Mouse (Mus musculus): ENCODE data around the gene Ppp1r36. TPM values are rescaled to one million over a fixed set of nuclear protein-coding genes. Genes with fewer than 3 reads are reported as not detected.

Gene Ppp1r36
- total RNA-seq, 2 experiments from 2014 or later = not detected

DNA sequence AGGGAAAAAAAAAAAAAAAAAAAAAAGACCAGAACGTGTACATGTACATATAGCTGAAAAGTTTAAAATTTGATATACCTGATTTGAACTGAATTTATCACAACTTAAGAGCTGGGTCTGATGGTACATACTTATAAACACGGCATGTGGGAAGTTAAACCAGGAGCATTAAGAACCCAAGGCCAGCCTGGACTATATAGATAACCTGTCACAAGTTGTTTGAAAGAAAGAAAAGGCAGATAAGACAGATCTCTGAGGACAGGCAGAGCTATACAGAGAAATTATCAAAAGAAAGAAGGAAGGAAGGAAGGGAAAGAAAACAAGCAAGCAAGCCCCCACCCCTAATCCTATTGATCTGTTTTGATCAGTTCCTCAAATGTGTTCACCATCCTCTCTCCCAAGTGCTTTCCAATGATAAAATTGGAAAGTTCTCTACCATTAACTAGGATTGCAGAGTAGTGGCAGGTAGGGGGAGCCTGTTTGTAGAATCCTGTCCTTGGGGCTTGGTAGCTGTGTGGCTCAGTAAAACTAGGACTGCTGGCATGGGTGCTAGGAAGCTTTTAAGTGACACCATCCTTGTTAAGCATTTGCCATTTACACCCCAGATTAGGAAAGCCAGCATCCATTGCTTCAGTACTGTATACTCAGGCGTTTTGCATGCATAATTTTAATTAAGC lies 25.6 kb upstream of the Ppp1r36 start:
- peak; percentile 71; the same call in 1 of the 2 replicates for ATAC-seq (replicated peaks; ENCODE audit: low FRiP score, poor library complexity, severe bottlenecking)

DNA sequence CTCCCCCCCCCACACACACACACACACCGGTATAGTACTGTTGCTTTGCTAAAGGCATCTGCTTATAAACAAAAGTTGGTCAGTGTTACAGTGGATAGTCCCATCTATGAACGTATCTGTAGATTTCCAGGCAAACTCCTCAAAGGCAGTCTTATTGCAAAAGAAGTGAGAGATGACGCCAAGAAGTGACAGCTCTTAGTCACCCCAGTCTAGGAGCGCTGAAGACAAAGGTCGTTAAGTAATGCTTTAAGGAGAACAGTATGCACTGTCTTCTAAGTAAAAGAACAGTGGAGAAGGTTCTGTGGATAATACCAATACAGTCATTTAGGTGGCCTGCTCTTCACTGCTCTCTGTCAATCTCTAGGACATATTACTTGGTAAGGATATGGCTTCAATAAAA lies 24.4 kb upstream of the Ppp1r36 start:
- no peak for ATAC-seq (replicated peaks; ENCODE audit: low FRiP score, poor library complexity, severe bottlenecking)

DNA sequence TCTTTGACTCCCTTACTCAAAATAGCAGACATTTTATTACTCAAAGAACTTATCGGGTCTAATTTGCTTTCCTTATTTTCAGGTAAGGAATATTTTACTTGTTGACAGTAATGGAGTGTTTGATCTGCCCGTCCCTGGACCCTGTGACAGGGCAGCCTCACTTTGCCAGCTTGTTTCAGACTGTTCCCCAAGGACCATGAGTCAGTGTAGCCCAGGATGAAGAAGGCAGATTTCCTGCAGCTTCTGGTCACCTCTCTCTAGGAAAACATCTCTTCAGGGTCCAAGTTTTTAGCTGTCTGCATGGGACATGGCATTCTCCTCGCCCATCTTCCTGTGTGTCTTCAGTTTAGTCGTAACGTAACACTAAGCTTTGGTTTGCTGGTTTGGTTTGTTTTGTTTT lies 20.1 kb upstream of the Ppp1r36 start:
- no peak for ATAC-seq (replicated peaks; ENCODE audit: low FRiP score, poor library complexity, severe bottlenecking)

DNA sequence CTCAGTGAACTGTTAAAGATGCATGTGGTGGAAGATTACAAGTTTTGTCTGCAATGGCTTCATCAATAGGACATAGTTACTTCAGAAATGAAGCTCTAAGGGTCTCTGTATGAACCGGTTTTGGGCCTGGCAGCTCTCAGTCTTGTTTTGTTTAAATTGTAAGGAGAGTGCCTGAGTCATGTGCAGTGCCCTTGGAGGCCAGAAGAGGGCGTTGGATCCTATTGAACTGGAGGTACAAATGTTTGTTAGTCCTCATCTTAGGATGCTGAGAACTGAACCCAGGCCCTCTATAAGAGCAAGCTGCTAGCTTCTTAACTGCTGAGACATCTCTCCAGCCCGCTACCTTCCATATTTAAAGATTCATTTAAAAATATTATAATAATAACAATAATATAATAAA lies 15.7 kb upstream of the Ppp1r36 start:
- no peak for ATAC-seq (replicated peaks; ENCODE audit: low FRiP score, poor library complexity, severe bottlenecking)

DNA sequence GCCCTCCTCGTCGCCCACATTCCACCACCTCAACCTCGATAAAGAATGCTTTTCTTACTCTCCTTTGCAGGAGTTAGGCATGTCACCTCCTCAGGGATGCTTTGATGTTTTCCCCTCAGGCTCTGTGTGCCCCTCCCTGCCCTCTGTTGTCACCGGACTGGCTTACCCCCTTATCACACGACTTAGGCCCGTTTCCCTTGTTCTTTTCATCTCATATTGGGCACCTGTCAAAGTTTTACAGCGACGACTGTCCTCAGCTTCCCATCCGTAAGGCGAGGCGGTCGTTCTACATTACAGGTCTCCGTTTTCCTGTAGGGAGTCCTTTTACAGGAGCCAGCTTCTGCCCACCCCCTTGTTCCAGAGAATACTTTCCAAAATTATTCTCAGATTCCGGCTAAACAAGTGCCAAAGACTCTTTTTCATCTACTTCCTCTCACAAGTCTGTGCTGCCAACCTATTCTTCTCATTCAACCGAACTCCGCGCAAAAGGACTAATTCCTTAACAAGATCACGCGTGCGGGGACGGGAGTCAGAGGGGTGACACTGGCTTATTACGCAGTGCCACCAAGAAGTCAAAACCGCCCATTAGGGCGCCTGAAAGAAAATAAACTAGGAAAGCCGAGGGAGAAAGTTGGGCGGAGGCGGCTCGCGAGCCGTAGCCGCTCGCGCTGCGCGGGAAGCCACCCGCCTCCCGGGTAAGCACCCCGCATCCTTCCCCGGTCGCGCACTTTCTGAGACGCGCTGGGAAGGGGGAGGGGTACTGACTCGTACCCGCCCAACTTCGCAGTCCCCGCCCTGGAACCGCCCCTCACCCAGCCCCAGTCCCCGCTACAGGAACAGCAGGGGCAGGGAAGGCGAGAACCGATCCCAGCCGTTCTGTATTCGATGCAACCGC lies 14.1 kb upstream of the Ppp1r36 start:
- peak; percentile 71 for ATAC-seq (replicated peaks; ENCODE audit: low FRiP score, poor library complexity, severe bottlenecking)

DNA sequence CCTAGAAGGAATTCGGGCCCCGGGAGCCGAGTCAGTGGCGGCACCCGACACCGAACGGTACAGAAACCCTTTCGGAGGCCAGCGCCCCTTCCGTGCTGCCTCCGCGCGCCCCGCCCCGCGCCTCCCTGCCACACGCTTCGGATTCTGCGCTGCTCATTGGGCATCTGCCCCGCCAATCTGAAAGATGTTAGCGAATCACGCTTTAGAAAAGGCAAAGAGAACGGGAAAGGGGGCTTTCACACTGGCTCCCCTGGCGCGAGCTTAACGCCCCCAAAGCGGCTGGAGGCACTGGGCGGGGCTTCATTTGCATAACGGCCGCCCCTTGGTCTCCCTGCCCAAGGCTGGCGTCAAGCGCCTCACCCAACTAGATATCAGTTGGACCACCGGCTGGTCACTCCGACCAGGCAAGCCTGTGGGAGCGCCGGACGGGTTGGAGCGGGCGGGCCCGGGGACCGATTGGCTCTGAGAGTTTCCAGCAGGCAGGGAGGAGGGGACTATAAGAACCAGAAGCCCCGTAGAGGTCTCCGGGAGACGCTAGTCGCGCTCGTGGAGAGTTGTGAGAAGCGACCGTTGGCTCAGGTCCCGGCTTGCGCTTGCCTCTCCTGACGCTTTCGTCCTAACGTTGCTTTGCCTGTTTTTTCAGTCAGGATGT lies 13.3 kb upstream of the Ppp1r36 start, which contains the start of gene Hspa2:
Hspa2 (plus strand) TSS at position 291 of the 652 bp plus-strand sequence.
- peak; percentile 91 for ATAC-seq (replicated peaks; ENCODE audit: low FRiP score, poor library complexity, severe bottlenecking)

DNA sequence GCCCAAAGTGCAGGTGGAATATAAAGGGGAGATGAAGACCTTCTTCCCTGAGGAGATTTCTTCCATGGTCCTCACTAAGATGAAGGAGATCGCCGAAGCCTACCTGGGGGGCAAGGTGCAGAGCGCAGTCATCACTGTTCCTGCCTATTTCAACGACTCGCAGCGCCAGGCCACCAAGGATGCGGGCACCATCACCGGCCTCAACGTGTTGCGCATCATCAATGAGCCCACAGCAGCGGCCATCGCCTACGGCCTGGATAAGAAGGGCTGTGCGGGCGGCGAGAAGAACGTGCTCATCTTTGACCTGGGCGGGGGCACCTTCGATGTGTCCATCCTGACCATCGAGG lies 12.5 kb upstream of the Ppp1r36 start:
- ATAC-seq (replicated peaks; ENCODE audit: low FRiP score, poor library complexity, severe bottlenecking) = no peak

DNA sequence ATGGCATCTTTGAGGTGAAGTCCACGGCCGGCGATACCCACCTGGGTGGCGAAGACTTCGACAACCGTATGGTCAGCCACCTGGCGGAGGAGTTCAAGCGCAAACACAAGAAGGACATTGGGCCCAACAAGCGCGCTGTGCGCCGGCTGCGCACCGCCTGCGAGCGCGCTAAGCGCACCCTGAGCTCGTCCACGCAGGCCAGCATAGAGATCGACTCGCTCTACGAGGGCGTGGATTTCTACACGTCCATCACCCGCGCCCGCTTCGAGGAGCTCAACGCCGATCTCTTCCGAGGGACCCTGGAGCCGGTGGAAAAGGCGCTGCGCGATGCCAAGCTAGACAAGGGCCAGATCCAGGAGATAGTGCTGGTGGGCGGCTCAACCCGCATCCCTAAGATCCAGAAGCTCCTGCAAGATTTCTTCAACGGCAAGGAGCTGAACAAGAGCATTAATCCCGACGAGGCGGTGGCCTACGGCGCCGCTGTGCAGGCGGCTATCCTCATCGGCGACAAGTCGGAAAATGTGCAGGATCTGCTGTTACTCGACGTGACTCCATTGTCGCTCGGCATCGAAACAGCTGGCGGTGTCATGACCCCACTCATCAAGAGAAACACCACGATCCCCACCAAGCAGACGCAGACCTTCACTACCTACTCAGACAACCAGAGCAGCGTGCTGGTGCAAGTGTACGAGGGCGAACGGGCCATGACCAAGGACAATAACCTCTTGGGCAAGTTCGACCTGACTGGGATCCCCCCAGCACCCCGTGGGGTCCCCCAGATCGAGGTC lies 12.0 kb upstream of the Ppp1r36 start:
- no peak for ATAC-seq (replicated peaks; ENCODE audit: low FRiP score, poor library complexity, severe bottlenecking)

DNA sequence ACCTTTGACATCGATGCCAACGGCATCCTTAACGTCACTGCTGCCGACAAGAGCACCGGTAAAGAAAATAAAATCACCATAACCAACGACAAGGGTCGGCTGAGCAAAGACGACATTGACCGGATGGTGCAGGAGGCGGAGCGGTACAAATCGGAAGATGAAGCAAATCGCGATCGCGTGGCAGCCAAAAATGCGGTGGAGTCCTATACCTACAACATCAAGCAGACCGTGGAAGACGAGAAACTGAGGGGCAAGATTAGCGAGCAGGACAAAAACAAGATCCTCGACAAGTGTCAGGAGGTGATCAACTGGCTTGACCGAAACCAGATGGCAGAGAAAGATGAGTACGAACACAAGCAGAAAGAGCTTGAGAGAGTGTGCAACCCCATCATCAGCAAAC lies 11.4 kb upstream of the Ppp1r36 start:
- ATAC-seq (replicated peaks; ENCODE audit: low FRiP score, poor library complexity, severe bottlenecking) = no peak

DNA sequence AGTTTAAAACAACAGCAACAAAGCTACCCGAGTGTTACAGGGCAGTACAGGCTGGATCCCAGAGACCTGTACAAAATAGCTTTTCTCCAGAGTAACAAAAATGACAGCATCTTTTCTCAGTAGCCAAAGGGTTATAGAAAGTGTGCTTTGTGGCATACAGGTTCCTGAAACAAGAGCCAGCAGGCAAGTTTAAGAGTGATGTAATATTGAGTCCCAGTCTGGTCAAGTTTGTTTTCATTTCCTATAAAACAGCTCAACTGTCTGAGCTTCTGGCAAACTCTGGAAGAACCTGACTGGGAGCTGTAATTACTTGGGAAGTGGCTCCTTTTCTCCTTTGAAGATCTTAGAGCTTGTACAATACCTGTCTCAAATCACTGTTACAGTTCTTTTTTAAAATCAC lies 10.2 kb upstream of the Ppp1r36 start:
- no peak for ATAC-seq (replicated peaks; ENCODE audit: low FRiP score, poor library complexity, severe bottlenecking)

DNA sequence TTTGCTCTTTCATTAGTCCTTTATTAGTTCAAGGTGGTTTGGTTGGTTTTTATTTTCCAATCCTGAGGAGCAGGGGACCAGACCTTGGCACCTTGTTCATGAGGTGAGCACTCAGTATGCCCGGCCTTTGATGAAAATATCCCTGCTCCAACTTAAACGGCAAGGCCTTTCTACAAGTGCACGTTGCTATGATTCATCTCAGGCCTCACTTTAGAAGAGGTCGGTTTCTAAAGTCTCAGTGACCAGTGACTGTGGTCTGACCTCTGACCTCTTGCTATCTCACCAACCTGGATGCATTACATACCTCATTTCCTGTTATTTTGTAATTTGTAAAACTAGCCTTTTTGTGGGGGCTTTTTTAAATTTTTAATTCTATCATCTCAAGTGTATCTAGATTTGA lies 8.2 kb upstream of the Ppp1r36 start:
- no peak for ATAC-seq (replicated peaks; ENCODE audit: low FRiP score, poor library complexity, severe bottlenecking)

DNA sequence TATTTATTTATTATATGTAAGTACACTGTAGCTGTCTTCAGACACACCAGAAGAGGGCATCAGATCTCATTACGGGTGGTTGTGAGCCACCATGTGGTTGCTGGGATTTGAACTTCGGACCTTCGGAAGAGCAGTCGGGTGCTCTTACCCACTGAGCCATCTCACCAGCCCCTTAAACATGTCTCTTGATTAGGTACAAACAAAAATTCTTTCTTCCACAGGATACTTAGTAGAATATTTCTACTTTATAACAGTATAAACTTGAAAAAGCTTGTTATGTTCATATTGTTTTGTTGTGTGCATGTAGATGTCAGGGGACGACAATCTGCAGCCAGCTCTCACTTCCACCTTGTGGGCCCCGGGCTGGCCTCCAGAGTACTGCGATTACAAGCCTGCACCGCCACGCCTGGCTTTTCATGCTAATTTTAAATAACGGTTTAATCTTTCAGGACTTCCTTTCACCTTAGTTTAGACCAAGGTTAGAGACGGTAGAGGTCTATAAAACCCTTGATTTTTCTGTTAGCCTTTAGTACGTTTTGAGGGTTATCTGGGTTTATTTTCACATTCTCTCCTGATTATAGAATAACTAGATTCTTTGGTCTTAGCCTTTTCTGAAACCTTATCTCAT lies 1.8 kb upstream of the Ppp1r36 start:
- ATAC-seq (replicated peaks; ENCODE audit: low FRiP score, poor library complexity, severe bottlenecking) = no peak

DNA sequence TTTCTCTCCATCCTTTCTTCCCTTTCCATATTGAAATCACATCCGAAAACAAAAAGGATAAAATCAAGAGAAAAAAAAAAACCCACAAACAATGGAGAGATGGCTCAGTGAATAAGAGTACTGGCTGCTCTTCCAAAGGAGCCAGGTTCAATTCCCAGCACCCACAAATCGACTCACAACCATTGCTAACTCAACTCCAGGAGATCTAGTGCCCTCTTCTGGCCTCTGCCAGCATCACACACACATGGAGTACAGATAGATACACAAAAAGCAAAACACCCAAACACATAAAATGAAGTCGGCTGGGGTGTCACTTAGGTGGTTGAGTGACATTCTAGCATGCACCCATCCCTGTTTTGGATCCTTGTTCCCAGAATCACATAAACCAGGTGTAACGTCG lies 1.0 kb downstream of the Ppp1r36 start:
- no peak for ATAC-seq (replicated peaks; ENCODE audit: low FRiP score, poor library complexity, severe bottlenecking)

DNA sequence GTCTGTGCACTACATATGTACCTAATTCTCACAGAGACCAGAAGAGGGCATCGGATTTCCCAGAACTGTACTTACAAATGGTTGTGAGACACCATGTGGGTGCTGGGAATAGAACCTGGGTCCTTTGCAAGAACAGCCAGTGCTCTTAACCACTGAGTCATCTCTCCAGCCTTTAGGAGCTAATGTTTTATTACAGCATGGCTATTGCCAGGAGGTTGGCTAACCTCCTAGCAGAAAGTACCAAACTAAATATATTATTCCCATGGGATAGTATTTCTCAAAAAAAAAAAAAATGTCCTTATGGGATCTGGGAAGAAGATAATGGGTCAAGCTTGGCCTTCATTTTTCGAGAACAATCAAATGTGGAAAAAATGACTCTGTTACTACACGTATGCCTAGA lies 7.9 kb downstream of the Ppp1r36 start:
- no peak for ATAC-seq (replicated peaks; ENCODE audit: low FRiP score, poor library complexity, severe bottlenecking)

DNA sequence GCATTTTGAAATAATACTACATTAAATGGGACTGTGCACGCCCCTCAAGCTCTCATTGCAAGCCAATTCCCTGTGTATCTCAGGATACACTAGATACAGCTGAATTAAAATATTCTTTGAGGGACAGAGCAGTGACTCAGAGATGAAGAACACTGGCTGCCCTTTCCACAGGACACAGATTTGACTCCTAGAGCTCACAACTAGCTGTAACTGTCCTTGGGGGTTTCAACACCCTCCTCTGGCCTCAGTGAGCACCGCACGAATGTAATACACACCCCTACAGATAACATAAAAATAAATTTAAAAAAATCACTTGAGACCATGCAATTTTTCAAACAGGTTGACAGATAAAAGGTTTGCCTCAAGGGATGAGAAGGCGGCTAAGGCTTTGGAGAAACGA lies 10.2 kb downstream of the Ppp1r36 start:
- ATAC-seq (replicated peaks; ENCODE audit: low FRiP score, poor library complexity, severe bottlenecking) = no peak

DNA sequence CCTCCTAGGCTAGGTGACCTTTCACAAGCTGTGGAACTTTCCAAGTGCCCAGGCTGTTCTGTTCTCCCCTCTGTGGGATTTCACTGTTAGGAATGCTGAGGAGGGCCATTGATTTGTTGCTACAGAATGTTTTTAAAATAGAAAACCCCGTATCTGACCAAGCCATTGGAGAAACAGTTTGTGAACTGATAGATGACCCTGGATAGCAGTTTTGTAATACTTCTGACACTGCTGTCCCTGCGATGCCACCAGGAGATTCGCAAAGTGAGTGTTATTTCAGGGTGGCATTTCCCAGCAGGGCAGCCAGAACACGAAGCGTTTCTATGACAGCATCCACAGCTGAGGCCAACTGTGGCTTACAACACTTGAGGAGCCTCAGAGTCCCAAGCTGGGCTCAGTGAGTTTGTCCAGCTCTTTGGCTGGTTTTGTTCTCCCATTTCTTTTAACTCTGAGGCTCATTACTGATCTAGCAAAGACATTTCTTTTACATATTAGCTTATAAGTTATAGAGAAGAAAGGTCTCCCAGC lies 13.6 kb downstream of the Ppp1r36 start:
- ATAC-seq (replicated peaks; ENCODE audit: low FRiP score, poor library complexity, severe bottlenecking) = no peak

DNA sequence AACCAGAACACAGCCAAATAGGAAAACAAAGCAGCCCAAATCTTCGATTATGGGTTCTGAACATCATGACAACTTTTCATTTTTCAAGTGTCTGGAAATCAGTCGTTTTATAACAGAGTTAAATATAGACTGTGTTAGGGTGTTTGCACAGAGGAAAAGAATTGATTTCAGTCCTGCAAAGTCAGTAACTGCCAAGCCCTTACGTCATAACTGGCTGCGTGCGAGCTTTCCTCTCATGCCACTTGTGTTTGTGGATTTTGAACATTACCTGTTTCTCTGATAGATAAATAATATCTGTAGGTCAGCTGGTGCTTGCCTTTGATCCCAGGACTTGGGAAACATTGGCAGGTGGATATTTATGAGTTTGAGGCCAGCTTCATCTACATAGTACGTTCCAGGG lies 14.1 kb downstream of the Ppp1r36 start:
- no peak for ATAC-seq (replicated peaks; ENCODE audit: low FRiP score, poor library complexity, severe bottlenecking)

DNA sequence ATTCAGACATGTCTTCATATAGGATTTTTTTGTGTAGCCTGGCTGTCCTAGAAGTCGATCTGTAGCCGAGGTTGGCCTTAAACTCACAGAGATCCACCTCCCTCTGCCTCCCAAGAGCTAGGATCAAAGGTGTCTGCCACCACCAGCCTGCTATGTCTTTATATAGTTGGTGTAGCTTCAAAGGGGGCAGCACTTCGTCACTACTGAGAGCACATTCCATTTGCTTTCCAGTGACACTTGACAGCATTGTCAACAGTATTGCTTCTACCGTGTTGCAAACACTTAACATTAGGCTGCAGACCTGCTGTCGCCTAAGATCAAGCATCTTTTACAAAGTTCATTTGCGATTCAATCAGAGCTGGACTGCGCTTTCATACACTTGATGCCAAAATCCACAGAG lies 16.8 kb downstream of the Ppp1r36 start:
- ATAC-seq (replicated peaks; ENCODE audit: low FRiP score, poor library complexity, severe bottlenecking) = no peak

DNA sequence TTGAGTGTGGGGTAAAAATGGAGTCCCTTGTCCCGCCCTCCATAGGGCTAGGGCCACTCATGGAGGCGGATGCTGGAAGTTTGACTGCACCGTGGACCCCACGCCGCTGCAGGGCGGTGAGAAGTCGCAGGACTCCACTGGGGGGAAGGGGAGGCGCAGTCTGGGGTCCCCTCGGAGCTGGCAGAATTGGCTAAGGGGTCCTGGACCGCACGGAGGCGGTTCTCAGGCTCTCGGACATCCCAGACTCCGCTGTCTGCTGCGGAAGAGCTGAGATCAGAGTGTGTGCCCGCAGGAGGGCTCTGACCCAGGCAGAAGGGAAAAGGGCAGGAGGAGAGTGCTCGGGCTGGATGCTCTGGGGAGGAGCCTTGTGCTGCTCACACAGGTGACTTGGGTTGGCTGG lies 17.7 kb downstream of the Ppp1r36 start:
- no peak for ATAC-seq (replicated peaks; ENCODE audit: low FRiP score, poor library complexity, severe bottlenecking)
